Comparison of ENCODE assay signal across 10 mouse cellular contexts in genomic region chr6:66953951-66954519, GRCm38 (mm10). TPM values are rescaled to one million over a fixed set of nuclear protein-coding genes. Genes with fewer than 3 reads are reported as not detected.
DNase-seq lines count a peak whose midpoint lies in the region; ATAC-seq lines count a peak whose summit lies in the region.
"Had no signal": no experiment of that assay in that cellular context is flagged by ENCODE, and none has a peak within 500 bp of the region (broad histone marks: within the 10 kb centered on the region; RNA-seq: fewer than 3 reads in every experiment).

No protein-coding gene starts in this region.

- DNase-seq in lung, postnatal 36 days: peak; percentile 16
- no peak for DNase-seq in lung, postnatal 25 days (ENCODE audit: low spot score)
- DNase-seq in neural tube, embryonic 10.5 days (ENCODE audit: extremely low spot score, low spot score): no peak
- DNase-seq in ovary, postnatal 14 days (ENCODE audit: low spot score): no peak
- DNase-seq in lung, postnatal 10 days: no peak
- DNase-seq: cerebellum, adult 11 months had no signal

- H3K4me1 ChIP-seq in intestine, embryonic 15.5 days (replicated peaks): no peaks in the 10 kb centered on the region
- peaks cover 31% of the 10 kb centered on the region for H3K4me1 ChIP-seq in liver, embryonic 12.5 days
- H3K4me1 ChIP-seq in stomach, embryonic 14.5 days (ENCODE audit: control insufficient read depth, insufficient read depth, low read length): no peaks in the 10 kb centered on the region

- H3K4me3 ChIP-seq in intestine, embryonic 15.5 days (replicated peaks): no peak overlapping the region
- H3K4me3 ChIP-seq in liver, embryonic 12.5 days: no peak overlapping the region
- no peak overlapping the region for H3K4me3 ChIP-seq in stomach, embryonic 14.5 days (ENCODE audit: low read depth, low read length)
- H3K4me3 ChIP-seq: limb, embryonic 12.5 days had no signal

- H3K4me2 ChIP-seq in intestine, embryonic 15.5 days (replicated peaks): peak overlapping the region; percentile 10; the same call in 1 of the 2 replicates
- H3K4me2 ChIP-seq in liver, embryonic 12.5 days: peak overlapping the region; percentile 31
- no peak overlapping the region for H3K4me2 ChIP-seq in stomach, embryonic 14.5 days (replicated peaks; ENCODE audit: low read depth, low read length)
- H3K4me2 ChIP-seq: limb, embryonic 12.5 days had no signal

- H3K27ac ChIP-seq in intestine, embryonic 15.5 days: no peak overlapping the region
- peak overlapping the region; percentile 40; the same call in 1 of the 2 replicates for H3K27ac ChIP-seq in liver, embryonic 12.5 days
- no peak overlapping the region for H3K27ac ChIP-seq in stomach, embryonic 14.5 days (ENCODE audit: low read length)
- H3K27ac ChIP-seq: limb, embryonic 12.5 days had no signal

- H3K36me3 ChIP-seq in intestine, embryonic 15.5 days: no peaks in the 10 kb centered on the region
- no peaks in the 10 kb centered on the region for H3K36me3 ChIP-seq in liver, embryonic 12.5 days
- H3K36me3 ChIP-seq in stomach, embryonic 14.5 days (ENCODE audit: control insufficient read depth, insufficient read depth, low read length): no peaks in the 10 kb centered on the region
- H3K36me3 ChIP-seq: limb, embryonic 12.5 days had no signal

- H3K27me3 ChIP-seq in intestine, embryonic 15.5 days (replicated peaks): no peaks in the 10 kb centered on the region
- H3K27me3 ChIP-seq in liver, embryonic 12.5 days (replicated peaks): no peaks in the 10 kb centered on the region
- H3K27me3 ChIP-seq in stomach, embryonic 14.5 days (ENCODE audit: control insufficient read depth, insufficient read depth, low read length): no peaks in the 10 kb centered on the region
- H3K27me3 ChIP-seq: limb, embryonic 12.5 days had no signal

- no peaks in the 10 kb centered on the region for H3K9me3 ChIP-seq in intestine, embryonic 15.5 days
- H3K9me3 ChIP-seq in liver, embryonic 12.5 days (replicated peaks): no peaks in the 10 kb centered on the region
- H3K9me3 ChIP-seq in stomach, embryonic 14.5 days (ENCODE audit: control insufficient read depth, low read depth, low read length): no peaks in the 10 kb centered on the region
- H3K9me3 ChIP-seq: limb, embryonic 12.5 days had no signal

- no peak overlapping the region for H3K9ac ChIP-seq in intestine, embryonic 15.5 days
- H3K9ac ChIP-seq in liver, embryonic 12.5 days: no peak overlapping the region
- no peak overlapping the region for H3K9ac ChIP-seq in stomach, embryonic 14.5 days (replicated peaks; ENCODE audit: low read depth, low read length)
- H3K9ac ChIP-seq: limb, embryonic 12.5 days had no signal

- peak; percentile 87 for ATAC-seq in intestine, embryonic 15.5 days
- peak; percentile 71 for ATAC-seq in liver, embryonic 12.5 days
- ATAC-seq in stomach, embryonic 14.5 days (ENCODE audit: insufficient number of reproducible peaks, insufficient read depth, low FRiP score, low read depth): peak; percentile 67; the same call in 1 of the 2 replicates

- 65% methylated on average over 11 of the region's 11 CpGs for WGBS in intestine, embryonic 15.5 days
- WGBS in liver, embryonic 12.5 days (ENCODE audit: insufficient replicate concordance): 27% methylated on average over 11 of the region's 11 CpGs
- 68% methylated on average over 11 of the region's 11 CpGs for WGBS in stomach, embryonic 14.5 days

RNA-seq across cellular contexts. Expression of gene Gng12, which starts 57.8 kb away (rescaled TPM):
- polyA plus RNA-seq in intestine, embryonic 15.5 days (2015; fragmentation: Nextera tagmentation; extraction: Ambion mirVana): 144 and 147 TPM in 2 replicates
- polyA plus RNA-seq in liver, embryonic 12.5 days (2016; fragmentation: Nextera tagmentation; extraction: Ambion mirVana): 30.9 and 35.0 TPM in 2 replicates
- 130 and 134 TPM in 2 replicates for polyA plus RNA-seq in stomach, embryonic 14.5 days (2014; fragmentation: Nextera tagmentation; extraction: Ambion mirVana)
